Mouse (Mus musculus): ENCODE data around the gene Rala. TPM values are rescaled to one million over a fixed set of nuclear protein-coding genes. Genes with fewer than 3 reads are reported as not detected.

The Rala gene
- polyA plus RNA-seq, 1 experiment, result 14.1 TPM

DNA sequence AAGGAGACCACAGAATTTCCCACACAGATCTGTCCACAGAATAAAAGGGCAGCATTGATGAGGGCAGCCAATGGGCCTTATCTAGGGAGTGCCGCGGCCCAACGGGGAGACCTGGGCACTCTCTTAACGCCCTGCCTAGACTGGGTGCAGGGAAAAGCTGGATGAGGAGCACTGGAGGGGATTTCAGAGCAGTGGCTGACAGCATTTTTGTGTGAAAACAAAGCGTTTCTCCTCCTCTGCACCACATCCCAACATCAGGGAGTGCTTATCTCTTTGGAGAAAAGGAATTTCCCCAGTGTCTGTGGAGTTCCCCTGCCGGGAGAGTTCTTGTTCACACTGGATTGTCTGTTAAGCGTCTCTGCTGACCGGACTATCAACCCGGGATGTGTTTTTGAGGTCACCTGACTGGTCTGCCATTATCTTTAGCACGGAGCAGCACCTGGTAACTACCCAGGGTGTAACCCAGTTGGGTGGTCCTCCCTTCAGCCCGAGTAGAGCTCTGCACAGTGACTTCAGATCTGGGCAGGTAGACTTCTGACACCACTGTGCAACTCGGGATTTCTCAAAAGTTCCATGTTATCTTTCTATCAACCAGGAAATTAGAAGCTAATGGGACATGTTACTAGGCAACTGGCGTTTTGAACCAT is 88.4 kb downstream of the Rala start:
- TF ChIP-seq CTCF (IDR thresholded peaks at IDR 0.05; ENCODE audit: extremely low read depth, insufficient read length, insufficient replicate concordance, low read depth, low read length) (no peak), POLR2A (IDR thresholded peaks at IDR 0.05; ENCODE audit: low read depth, low read length) (no peak)
- no peak overlapping the region for H3K4me3 ChIP-seq (ENCODE audit: low read depth, low read length)
- peaks cover 9% of the 10 kb centered on the region; the same call in 1 of the 2 replicates for H3K4me1 ChIP-seq (ENCODE audit: control insufficient read depth, insufficient read depth, insufficient read length, low read length)
- H3K36me3 ChIP-seq (ENCODE audit: control insufficient read depth, insufficient read depth, low read length), result no peaks in the 10 kb centered on the region
- WGBS, result 5% methylated on average over 13 of the region's 13 CpGs
- H3K27me3 ChIP-seq (ENCODE audit: control insufficient read depth, insufficient read depth, low read length), result no peaks in the 10 kb centered on the region
- no peak overlapping the region for H3K27ac ChIP-seq (ENCODE audit: insufficient read depth, low read depth, low read length)

DNA sequence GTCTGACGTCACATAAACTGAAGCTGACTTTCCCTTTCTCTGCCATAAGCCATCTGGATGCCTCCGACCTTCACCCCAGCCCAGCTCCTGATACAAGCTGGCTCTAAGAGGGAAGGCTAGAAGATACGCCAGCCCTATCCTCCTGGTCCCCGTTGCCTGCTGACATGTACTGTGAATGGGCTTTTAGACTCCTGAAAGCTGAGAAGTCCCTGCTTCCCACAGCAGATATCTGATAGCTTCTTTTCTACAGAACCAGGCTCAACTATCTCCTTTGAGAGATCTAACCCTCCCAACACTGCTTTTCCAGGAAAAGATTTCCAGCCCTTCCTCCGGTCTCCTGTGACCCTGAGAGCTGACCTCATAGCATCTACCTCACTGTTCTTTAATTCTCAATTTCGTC is 89.3 kb downstream of the Rala start:
- WGBS, result 57% methylated on average over 6 of the region's 6 CpGs
- Histone ChIP-seq H3K4me1 (ENCODE audit: control insufficient read depth, insufficient read depth, insufficient read length, low read length) (peaks cover 9% of the 10 kb centered on the region; the same call in 1 of the 2 replicates), H3K36me3 (ENCODE audit: control insufficient read depth, insufficient read depth, low read length) (no peaks in the 10 kb centered on the region), H3K4me3 (ENCODE audit: low read depth, low read length) (no peak overlapping the region), H3K27ac (ENCODE audit: insufficient read depth, low read depth, low read length) (no peak overlapping the region), H3K27me3 (ENCODE audit: control insufficient read depth, insufficient read depth, low read length) (no peaks in the 10 kb centered on the region)
- TF ChIP-seq POLR2A (IDR thresholded peaks at IDR 0.05; ENCODE audit: low read depth, low read length), result no peak
- TF ChIP-seq CTCF (IDR thresholded peaks at IDR 0.05; ENCODE audit: extremely low read depth, insufficient read length, insufficient replicate concordance, low read depth, low read length), result no peak

DNA sequence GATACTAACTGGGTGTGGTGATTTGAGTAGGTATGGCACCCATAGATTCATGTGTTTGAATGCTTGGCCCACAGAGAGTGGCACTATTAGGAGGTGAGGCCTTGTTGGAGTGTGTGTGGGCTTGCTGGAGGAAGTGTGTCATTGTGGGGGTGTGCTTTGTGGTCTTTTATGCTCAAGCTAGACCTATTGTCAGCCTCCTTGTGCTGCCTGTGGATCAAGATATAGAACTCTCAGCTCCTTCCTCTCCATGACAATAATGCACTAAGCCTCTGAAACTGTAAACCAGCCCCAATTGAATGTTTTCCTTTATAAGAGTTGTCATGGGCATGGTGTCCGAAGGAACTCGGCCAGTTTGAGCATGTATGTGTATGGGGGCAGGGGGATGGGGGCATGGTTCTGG is 100.7 kb downstream of the Rala start:
- H3K4me3 ChIP-seq (ENCODE audit: low read depth, low read length), result no peak overlapping the region
- no peaks in the 10 kb centered on the region for H3K36me3 ChIP-seq (ENCODE audit: control insufficient read depth, insufficient read depth, low read length)
- no peak overlapping the region for H3K27ac ChIP-seq (ENCODE audit: insufficient read depth, low read depth, low read length)
- WGBS, result 86% methylated on average over 2 of the region's 2 CpGs
- TF ChIP-seq POLR2A (IDR thresholded peaks at IDR 0.05; ENCODE audit: low read depth, low read length) (no peak), CTCF (IDR thresholded peaks at IDR 0.05; ENCODE audit: extremely low read depth, insufficient read length, insufficient replicate concordance, low read depth, low read length) (no peak)
- H3K4me1 ChIP-seq (ENCODE audit: control insufficient read depth, insufficient read depth, insufficient read length, low read length), result no peaks in the 10 kb centered on the region
- no peaks in the 10 kb centered on the region for H3K27me3 ChIP-seq (ENCODE audit: control insufficient read depth, insufficient read depth, low read length)

DNA sequence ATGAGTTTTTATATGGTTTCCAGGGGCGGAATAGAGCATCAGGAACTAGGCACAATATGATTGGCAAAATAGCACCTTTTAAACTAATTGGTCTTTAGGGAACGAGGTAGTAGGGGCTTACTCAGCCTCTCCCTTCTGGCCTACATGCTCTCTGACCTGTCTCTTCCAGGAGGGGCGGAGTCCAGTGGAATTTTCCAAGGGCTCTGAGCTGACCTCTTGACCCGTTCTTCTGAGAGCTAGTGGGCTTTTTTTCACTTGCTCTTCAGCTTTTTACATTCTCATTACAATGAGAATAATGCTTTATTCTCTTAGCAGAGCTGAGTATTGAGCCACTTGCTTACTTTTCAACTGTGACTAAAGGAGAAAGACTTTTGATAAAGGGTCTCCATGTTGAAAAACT is 101.3 kb downstream of the Rala start:
- Histone ChIP-seq H3K4me1 (ENCODE audit: control insufficient read depth, insufficient read depth, insufficient read length, low read length) (no peaks in the 10 kb centered on the region), H3K27me3 (ENCODE audit: control insufficient read depth, insufficient read depth, low read length) (no peaks in the 10 kb centered on the region), H3K4me3 (ENCODE audit: low read depth, low read length) (no peak overlapping the region), H3K27ac (ENCODE audit: insufficient read depth, low read depth, low read length) (no peak overlapping the region), H3K36me3 (ENCODE audit: control insufficient read depth, insufficient read depth, low read length) (no peaks in the 10 kb centered on the region)
- TF ChIP-seq POLR2A (IDR thresholded peaks at IDR 0.05; ENCODE audit: low read depth, low read length) (no peak), CTCF (IDR thresholded peaks at IDR 0.05; ENCODE audit: extremely low read depth, insufficient read length, insufficient replicate concordance, low read depth, low read length) (no peak)
- WGBS, result 68% methylated on average over 4 of the region's 4 CpGs

DNA sequence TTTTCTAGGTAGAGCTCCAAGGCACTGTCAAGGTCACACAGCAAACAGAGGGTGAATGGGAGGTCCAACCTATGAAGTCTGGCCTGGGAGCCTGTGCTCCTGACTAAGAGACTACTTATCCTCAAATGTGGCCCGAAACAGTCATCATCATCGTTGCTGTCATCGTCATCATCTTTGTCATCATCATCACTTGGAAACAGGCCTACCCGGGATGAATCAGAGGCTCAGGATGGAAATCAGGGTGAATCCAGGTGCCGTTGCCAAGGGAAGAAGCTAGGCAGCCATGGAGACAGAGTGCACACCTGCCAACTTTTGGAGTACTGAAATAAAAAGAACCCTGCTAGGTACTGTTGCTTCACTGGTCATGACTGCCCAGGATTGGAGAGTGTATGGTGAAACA is 104.9 kb downstream of the Rala start:
- TF ChIP-seq CTCF (IDR thresholded peaks at IDR 0.05; ENCODE audit: extremely low read depth, insufficient read length, insufficient replicate concordance, low read depth, low read length) (no peak), POLR2A (IDR thresholded peaks at IDR 0.05; ENCODE audit: low read depth, low read length) (no peak)
- H3K4me3 ChIP-seq (ENCODE audit: low read depth, low read length), result no peak overlapping the region
- no peaks in the 10 kb centered on the region for H3K4me1 ChIP-seq (ENCODE audit: control insufficient read depth, insufficient read depth, insufficient read length, low read length)
- 87% methylated on average over 5 of the region's 5 CpGs for WGBS
- H3K27me3 ChIP-seq (ENCODE audit: control insufficient read depth, insufficient read depth, low read length), result no peaks in the 10 kb centered on the region
- H3K27ac ChIP-seq (ENCODE audit: insufficient read depth, low read depth, low read length), result no peak overlapping the region
- H3K36me3 ChIP-seq (ENCODE audit: control insufficient read depth, insufficient read depth, low read length), result no peaks in the 10 kb centered on the region

DNA sequence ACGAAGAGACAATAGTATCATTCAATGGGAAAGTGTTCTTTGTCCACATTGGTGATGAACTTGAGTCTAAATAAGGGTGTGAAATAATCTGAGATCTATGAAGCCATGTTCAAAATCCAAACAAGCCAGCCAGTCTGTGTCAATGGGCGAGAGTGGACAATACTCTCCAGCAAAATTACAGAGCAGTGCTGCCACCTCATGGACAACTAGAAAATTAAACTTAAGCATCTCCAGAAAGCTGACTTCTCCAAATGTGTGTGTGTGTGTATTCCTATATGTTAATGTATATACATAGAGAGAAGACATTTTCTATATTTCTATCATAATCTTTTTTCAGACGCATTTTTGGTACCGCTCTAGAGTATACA is 105.6 kb downstream of the Rala start:
- H3K36me3 ChIP-seq (ENCODE audit: control insufficient read depth, insufficient read depth, low read length), result no peaks in the 10 kb centered on the region
- TF ChIP-seq POLR2A (IDR thresholded peaks at IDR 0.05; ENCODE audit: low read depth, low read length), result no peak
- no peak for TF ChIP-seq CTCF (IDR thresholded peaks at IDR 0.05; ENCODE audit: extremely low read depth, insufficient read length, insufficient replicate concordance, low read depth, low read length)
- H3K4me1 ChIP-seq (ENCODE audit: control insufficient read depth, insufficient read depth, insufficient read length, low read length), result no peaks in the 10 kb centered on the region
- H3K27ac ChIP-seq (ENCODE audit: insufficient read depth, low read depth, low read length), result no peak overlapping the region
- H3K27me3 ChIP-seq (ENCODE audit: control insufficient read depth, insufficient read depth, low read length), result no peaks in the 10 kb centered on the region
- H3K4me3 ChIP-seq (ENCODE audit: low read depth, low read length), result no peak overlapping the region
- 25% methylated on average over 4 of the region's 4 CpGs for WGBS

DNA sequence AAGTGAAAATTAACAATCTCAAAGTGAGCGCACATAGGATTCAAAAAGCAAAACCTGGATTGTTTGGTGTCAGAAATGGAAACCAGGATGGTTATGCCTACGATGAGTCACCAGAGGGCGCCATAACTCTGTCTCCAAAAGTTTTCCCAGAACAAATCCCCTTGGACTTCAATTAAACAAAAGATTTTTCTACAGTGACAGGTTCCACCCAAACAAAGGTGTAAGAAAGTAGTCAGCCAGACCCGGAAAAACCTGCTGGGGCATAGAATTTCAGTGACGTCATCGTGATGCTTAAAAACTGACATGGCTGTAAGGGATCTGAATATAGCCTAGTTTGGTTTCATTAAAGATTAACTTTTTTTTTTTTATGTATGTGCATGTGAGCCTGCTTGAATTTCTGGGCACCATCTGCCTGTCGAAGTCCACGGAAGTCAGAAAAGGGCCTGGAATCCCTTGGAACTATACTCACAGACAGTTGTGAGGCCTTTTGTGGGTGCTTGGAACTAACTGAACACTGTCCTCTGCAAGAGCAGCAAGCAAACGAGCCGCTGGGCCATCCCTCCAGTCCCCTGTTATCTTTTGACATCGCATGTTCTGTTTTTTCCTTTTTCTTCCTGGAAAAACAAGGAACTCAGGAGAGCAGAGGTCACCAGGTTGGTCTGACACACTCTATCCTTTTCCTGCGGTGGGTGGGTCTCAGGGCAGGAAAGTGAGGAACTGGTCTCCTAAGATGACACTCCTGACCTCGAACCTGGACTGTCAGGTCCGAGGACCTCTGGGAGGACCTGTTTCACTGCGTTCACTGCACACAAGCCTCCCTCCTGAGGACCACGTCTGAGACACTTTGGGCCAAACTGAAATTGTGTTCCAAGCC is 106.2 kb downstream of the Rala start:
- TF ChIP-seq POLR2A (IDR thresholded peaks at IDR 0.05; ENCODE audit: low read depth, low read length) (no peak), CTCF (IDR thresholded peaks at IDR 0.05; ENCODE audit: extremely low read depth, insufficient read length, insufficient replicate concordance, low read depth, low read length) (peak; percentile 21; the same call in 1 of the 2 replicates)
- Histone ChIP-seq H3K4me1 (ENCODE audit: control insufficient read depth, insufficient read depth, insufficient read length, low read length) (no peaks in the 10 kb centered on the region), H3K4me3 (ENCODE audit: low read depth, low read length) (no peak overlapping the region), H3K36me3 (ENCODE audit: control insufficient read depth, insufficient read depth, low read length) (no peaks in the 10 kb centered on the region), H3K27me3 (ENCODE audit: control insufficient read depth, insufficient read depth, low read length) (no peaks in the 10 kb centered on the region), H3K27ac (ENCODE audit: insufficient read depth, low read depth, low read length) (no peak overlapping the region)
- WGBS, result 23% methylated on average over 16 of the region's 16 CpGs

Data from small intestine, adult 2 months (tissue).